Mouse (Mus musculus): ENCODE measurements around the gene 4930486L24Rik. TPM values are rescaled to one million over a fixed set of nuclear protein-coding genes. Genes with fewer than 3 reads are reported as not detected.
"Not testable (repeated sequence)": the region's sequence is repeated elsewhere in the genome, so short reads cannot be mapped to it uniquely, and the experiment has no call there.

4930486L24Rik gene
- 0.18 and 0.22 TPM in 2 replicates for polyA plus RNA-seq (2015; fragmentation: Nextera tagmentation; extraction: Ambion mirVana)

DNA sequence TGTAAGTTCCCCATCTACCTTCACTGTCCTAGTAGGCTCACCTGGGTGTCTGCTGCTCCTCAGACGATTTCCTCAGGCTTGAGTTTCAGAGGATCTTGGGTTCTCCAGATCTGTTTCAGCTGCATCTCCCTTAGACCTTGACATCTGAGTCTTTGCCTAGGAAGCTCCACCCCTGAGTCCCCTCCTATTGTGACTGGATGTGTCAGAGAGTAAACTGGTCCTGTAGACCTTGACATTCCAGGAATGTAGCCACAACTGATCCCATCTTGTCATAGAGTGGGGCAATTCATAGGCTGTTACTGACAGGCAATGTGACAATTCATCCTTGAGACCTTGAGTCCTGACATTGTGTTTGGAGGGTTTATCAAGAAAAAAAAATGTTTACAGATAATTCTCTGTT is at the start of gene 4930486L24Rik:
Gene 4930486L24Rik, minus strand, starts transcription at position 195 of the 400 bp plus-strand sequence.
- 35% methylated on average over 1 of the region's 1 CpGs for WGBS
- H3K4me1 ChIP-seq (ENCODE audit: control insufficient read depth, insufficient read depth, low read length): no peaks in the 10 kb centered on the region
- no peaks in the 10 kb centered on the region for H3K9me3 ChIP-seq (ENCODE audit: control insufficient read depth, low read length)
- H3K27me3 ChIP-seq (replicated peaks; ENCODE audit: control insufficient read depth, insufficient read depth, low read length): no peaks in the 10 kb centered on the region
- no peaks in the 10 kb centered on the region for H3K36me3 ChIP-seq (ENCODE audit: control insufficient read depth, insufficient read depth, low read length)
- H3K27ac ChIP-seq (ENCODE audit: low read length): no peak within 1 kb of the TSS
- ATAC-seq: no peak
- no peak within 1 kb of the TSS for H3K4me3 ChIP-seq (ENCODE audit: low read length)
- no peak within 1 kb of the TSS for H3K4me2 ChIP-seq (ENCODE audit: low read depth, low read length)
- H3K9ac ChIP-seq (ENCODE audit: low read depth, low read length): no peak within 1 kb of the TSS

DNA sequence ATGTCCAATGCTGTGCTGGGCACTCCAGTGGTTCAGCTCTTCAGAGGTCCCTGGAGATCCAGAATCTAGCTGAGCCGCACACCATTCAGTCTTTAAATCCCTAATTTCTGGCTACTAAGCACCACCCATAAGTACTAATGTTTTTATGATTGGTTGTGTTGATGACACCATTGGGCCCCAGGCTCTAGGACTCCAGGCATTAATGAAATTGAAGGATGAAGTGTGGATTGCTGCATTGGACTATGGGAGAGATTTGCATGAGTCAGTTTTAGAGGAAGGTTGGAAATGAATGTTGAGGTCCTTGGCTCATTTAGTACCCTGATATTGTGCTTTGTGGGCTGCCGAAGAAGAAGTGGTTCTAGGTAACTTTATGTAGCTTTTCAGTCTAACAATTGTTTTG is 40.5 kb upstream of the 4930486L24Rik start, which contains the start of gene Tpbpb:
Gene Tpbpb, minus strand, starts transcription at position 101 of the 400 bp plus-strand sequence.
- ATAC-seq; H3K4me3 ChIP-seq (ENCODE audit: low read length); H3K27me3 ChIP-seq (replicated peaks; ENCODE audit: control insufficient read depth, insufficient read depth, low read length); H3K4me1 ChIP-seq (ENCODE audit: control insufficient read depth, insufficient read depth, low read length); H3K4me2 ChIP-seq (ENCODE audit: low read depth, low read length); H3K27ac ChIP-seq (ENCODE audit: low read length); H3K9ac ChIP-seq (ENCODE audit: low read depth, low read length); H3K36me3 ChIP-seq (ENCODE audit: control insufficient read depth, insufficient read depth, low read length); H3K9me3 ChIP-seq (ENCODE audit: control insufficient read depth, low read length): not testable (repeated sequence)
- 85% methylated on average over 2 of the region's 2 CpGs for WGBS

DNA sequence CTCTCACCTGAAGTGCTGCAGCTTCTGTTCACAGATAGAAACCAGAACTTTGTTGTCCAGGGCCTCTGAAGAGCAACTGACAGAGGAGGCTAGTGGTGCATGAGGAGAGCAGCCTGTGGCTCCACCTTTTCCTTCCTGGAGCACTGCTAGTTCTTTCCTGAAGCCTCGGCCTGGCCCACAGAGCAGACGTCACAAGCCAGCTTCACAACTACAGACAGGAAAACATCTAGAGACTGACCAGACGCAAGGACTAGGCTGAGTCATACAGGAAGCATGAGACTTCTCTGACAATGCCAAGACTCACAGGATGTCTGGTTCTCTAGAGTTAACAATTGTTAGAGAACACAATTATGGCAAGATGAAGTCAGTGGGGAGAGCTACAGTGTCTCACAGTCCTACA is 33.1 kb upstream of the 4930486L24Rik start, which contains the start of gene Ctla2b:
Gene Ctla2b, minus strand, starts transcription at position 120 of the 400 bp plus-strand sequence.
- no peaks in the 10 kb centered on the region for H3K4me1 ChIP-seq (ENCODE audit: control insufficient read depth, insufficient read depth, low read length)
- WGBS: 54% methylated on average over 3 of the region's 3 CpGs
- H3K27ac ChIP-seq (ENCODE audit: low read length): no peak within 1 kb of the TSS; the same call in 1 of the 2 replicates
- H3K4me2 ChIP-seq (ENCODE audit: low read depth, low read length): no peak within 1 kb of the TSS
- ATAC-seq: peak; percentile 80
- H3K27me3 ChIP-seq (replicated peaks; ENCODE audit: control insufficient read depth, insufficient read depth, low read length): no peaks in the 10 kb centered on the region
- no peak within 1 kb of the TSS for H3K9ac ChIP-seq (ENCODE audit: low read depth, low read length)
- H3K4me3 ChIP-seq (ENCODE audit: low read length): no peak within 1 kb of the TSS
- H3K36me3 ChIP-seq (ENCODE audit: control insufficient read depth, insufficient read depth, low read length): no peaks in the 10 kb centered on the region
- no peaks in the 10 kb centered on the region for H3K9me3 ChIP-seq (ENCODE audit: control insufficient read depth, low read length)

DNA sequence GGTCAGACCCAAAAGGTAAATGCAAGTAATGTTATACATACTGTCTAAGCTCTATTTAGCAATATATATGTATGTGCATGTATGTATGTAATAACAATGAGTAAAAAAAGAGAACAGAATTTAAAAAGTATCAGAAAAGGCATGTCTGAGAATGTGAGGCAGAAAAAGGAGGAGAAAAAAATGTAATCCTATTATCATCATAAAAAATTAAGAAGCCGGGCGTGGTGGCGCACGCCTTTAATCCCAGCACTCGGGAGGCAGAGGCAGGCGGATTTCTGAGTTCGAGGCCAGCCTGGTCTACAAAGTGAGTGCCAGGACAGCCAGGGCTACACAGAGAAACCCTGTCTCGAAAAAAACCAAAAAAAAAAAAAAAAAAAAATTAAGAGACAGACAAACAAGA is 32.5 kb upstream of the 4930486L24Rik start, which contains the start of gene Gm49392:
Gene Gm49392, minus strand, starts transcription at position 101 of the 400 bp plus-strand sequence.
- ATAC-seq; H3K9me3 ChIP-seq (ENCODE audit: control insufficient read depth, low read length); H3K4me2 ChIP-seq (ENCODE audit: low read depth, low read length); H3K9ac ChIP-seq (ENCODE audit: low read depth, low read length); H3K27ac ChIP-seq (ENCODE audit: low read length); H3K36me3 ChIP-seq (ENCODE audit: control insufficient read depth, insufficient read depth, low read length); H3K27me3 ChIP-seq (replicated peaks; ENCODE audit: control insufficient read depth, insufficient read depth, low read length); H3K4me1 ChIP-seq (ENCODE audit: control insufficient read depth, insufficient read depth, low read length); H3K4me3 ChIP-seq (ENCODE audit: low read length): not testable (repeated sequence)
- 93% methylated on average over 7 of the region's 8 CpGs for WGBS

DNA sequence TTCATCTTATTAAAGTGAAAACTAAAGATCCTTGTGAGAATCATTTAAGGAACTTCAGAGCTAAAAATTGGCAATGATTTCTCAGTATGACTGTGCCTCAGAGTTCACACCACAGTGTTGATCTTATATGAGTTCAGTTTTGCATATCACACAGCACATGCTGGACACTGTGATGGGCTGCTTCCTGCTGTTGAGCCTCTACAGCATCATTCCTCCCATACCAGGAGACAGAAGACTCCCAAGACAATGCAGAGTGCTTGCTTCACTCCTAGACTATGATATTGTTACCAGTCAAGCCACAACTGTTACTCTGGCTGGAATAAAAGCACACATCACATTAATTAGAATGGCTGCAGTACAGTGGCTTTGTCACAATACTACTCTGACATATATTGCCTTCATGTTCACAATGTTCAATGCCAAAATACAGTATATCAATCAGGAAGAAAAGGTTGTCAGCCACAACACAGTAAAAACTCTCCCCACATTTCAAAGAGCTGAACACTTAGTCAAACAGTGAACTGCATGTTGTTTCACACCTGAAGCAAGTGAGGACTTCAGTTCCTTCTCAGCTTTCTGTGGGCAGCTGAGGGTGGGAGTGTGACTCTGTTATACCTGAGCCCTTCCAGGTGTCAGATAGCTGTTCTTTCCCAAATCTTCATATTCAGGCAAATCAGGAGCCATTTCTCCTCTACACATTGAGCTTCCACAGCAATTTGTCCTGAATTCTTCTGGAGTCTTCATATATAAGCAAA is 31.3 kb upstream of the 4930486L24Rik start:
- no peak overlapping the region for H3K4me2 ChIP-seq (ENCODE audit: low read depth, low read length)
- no peaks in the 10 kb centered on the region for H3K36me3 ChIP-seq (ENCODE audit: control insufficient read depth, insufficient read depth, low read length)
- H3K27me3 ChIP-seq (replicated peaks; ENCODE audit: control insufficient read depth, insufficient read depth, low read length): no peaks in the 10 kb centered on the region
- no peak overlapping the region for H3K27ac ChIP-seq (ENCODE audit: low read length)
- no peaks in the 10 kb centered on the region for H3K9me3 ChIP-seq (ENCODE audit: control insufficient read depth, low read length)
- H3K9ac ChIP-seq (ENCODE audit: low read depth, low read length): no peak overlapping the region
- H3K4me1 ChIP-seq (ENCODE audit: control insufficient read depth, insufficient read depth, low read length): no peaks in the 10 kb centered on the region
- H3K4me3 ChIP-seq (ENCODE audit: low read length): no peak overlapping the region
- no peak for ATAC-seq

DNA sequence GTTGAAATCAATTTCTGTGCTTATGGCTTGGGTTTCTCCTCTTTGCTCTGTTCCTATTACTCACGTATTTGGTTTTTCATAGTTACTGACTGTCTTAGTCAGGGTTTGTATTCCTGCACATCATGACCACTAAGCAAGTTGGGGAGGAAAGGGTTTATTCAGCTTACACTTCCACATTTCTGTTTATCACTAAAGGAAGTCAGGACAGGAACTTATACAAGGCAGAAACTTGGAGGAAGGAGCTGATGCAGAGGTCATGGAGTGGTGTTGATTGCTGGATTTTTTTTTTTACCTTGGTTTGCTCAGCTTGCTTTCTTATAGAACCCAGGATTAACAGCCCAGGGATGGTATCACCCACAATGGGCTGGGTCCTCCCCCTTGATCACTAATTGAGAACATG is 28.0 kb upstream of the 4930486L24Rik start:
- no peaks in the 10 kb centered on the region for H3K4me1 ChIP-seq (ENCODE audit: control insufficient read depth, insufficient read depth, low read length)
- H3K9me3 ChIP-seq (ENCODE audit: control insufficient read depth, low read length): no peaks in the 10 kb centered on the region
- H3K4me3 ChIP-seq (ENCODE audit: low read length): no peak overlapping the region
- WGBS: 79% methylated on average over 1 of the region's 1 CpGs
- ATAC-seq: no peak
- no peaks in the 10 kb centered on the region for H3K36me3 ChIP-seq (ENCODE audit: control insufficient read depth, insufficient read depth, low read length)
- no peak overlapping the region for H3K27ac ChIP-seq (ENCODE audit: low read length)
- no peaks in the 10 kb centered on the region for H3K27me3 ChIP-seq (replicated peaks; ENCODE audit: control insufficient read depth, insufficient read depth, low read length)
- no peak overlapping the region for H3K9ac ChIP-seq (ENCODE audit: low read depth, low read length)
- H3K4me2 ChIP-seq (ENCODE audit: low read depth, low read length): no peak overlapping the region

DNA sequence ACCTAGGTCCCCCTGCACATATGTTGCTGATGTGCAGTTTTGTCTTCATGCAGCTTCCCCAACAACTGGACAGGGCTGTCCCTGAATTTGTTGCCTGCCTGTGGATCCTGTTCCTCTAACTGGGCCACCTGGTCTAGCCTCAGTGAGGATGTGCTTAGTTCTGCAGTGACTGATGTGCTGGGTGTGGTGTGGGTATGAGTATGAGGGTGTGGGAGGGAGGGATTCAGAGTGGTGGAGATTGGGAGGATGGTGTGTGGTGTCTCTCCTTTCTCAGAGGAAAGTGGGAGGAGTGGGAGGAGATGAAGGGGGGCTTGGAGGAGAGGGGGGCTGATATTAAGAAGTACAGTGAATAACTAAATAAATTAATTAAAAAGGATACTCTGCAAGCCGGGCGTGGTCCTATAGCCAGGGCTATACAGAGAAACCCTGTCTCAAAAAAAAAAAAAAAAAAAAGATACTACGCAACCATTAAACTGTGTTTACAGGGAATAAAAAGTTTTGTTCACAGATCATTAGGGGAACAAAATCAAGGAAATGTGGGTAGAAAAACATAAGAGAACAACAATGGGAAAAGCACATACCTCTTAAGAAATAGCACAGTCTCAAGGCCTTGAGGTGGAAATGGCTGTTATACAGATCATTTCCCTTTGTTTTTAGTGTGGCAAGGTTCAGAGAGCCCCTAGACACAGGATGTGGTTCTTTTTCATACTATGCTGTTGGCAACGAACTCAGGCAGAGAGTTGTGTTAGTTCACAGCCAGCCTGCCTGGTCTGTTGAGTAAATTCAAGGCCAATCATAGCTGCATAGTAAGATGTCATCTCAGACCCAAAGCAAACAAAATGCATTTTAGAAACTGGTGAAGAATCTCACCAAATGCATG is 15.8 kb downstream of the 4930486L24Rik start:
- H3K4me1 ChIP-seq (ENCODE audit: control insufficient read depth, insufficient read depth, low read length): no peaks in the 10 kb centered on the region
- no peaks in the 10 kb centered on the region for H3K9me3 ChIP-seq (ENCODE audit: control insufficient read depth, low read length)
- H3K9ac ChIP-seq (ENCODE audit: low read depth, low read length): no peak overlapping the region
- ATAC-seq: no peak
- H3K27ac ChIP-seq (ENCODE audit: low read length): no peak overlapping the region
- no peak overlapping the region for H3K4me2 ChIP-seq (ENCODE audit: low read depth, low read length)
- H3K36me3 ChIP-seq (ENCODE audit: control insufficient read depth, insufficient read depth, low read length): no peaks in the 10 kb centered on the region
- no peak overlapping the region for H3K4me3 ChIP-seq (ENCODE audit: low read length)
- 77% methylated on average over 4 of the region's 4 CpGs for WGBS
- H3K27me3 ChIP-seq (replicated peaks; ENCODE audit: control insufficient read depth, insufficient read depth, low read length): no peaks in the 10 kb centered on the region

DNA sequence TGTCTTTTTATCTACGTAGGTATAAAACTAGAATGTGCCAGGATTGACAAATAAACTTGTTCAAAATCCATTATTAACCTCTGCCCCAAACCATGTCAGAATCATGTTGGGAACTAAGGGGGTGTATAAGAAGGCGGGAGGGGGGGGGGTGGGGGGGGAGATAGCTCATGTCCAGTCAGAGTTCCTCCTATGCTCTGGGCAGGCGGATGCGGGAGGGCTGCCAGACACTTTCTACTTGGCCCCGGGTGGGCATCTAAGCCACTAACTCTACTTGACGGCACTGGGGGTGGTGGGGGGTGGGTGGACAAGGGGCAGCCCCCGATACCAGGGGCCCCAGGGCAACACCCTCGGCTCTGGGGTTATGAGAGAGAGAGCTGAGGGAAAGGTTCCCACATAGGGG is 21.1 kb downstream of the 4930486L24Rik start:
- no peaks in the 10 kb centered on the region for H3K9me3 ChIP-seq (ENCODE audit: control insufficient read depth, low read length)
- H3K4me1 ChIP-seq (ENCODE audit: control insufficient read depth, insufficient read depth, low read length): no peaks in the 10 kb centered on the region
- no peak overlapping the region for H3K4me2 ChIP-seq (ENCODE audit: low read depth, low read length)
- no peak overlapping the region for H3K27ac ChIP-seq (ENCODE audit: low read length)
- no peaks in the 10 kb centered on the region for H3K36me3 ChIP-seq (ENCODE audit: control insufficient read depth, insufficient read depth, low read length)
- no peak for ATAC-seq
- H3K27me3 ChIP-seq (replicated peaks; ENCODE audit: control insufficient read depth, insufficient read depth, low read length): no peaks in the 10 kb centered on the region
- no peak overlapping the region for H3K9ac ChIP-seq (ENCODE audit: low read depth, low read length)
- WGBS: 80% methylated on average over 8 of the region's 8 CpGs
- H3K4me3 ChIP-seq (ENCODE audit: low read length): no peak overlapping the region

DNA sequence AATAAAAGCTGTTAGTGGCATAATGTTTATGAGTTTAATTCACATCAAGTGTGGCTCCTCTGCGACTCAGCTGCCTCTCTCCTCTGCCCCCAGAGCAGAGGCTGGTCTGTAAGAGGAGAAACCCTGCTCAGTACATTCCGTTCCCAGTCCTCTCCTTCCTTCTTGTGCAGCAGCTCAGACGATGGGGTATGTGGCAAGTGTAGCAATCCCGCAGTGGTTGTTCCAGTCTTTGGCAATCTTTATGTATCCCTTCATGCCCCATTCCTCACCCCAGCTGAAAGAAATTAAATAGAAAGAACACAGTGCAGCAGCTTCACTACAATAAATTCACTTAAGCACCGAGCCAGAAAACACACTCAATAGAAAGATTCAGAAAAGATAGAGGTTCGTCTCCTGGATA is 21.6 kb downstream of the 4930486L24Rik start:
- H3K36me3 ChIP-seq (ENCODE audit: control insufficient read depth, insufficient read depth, low read length): no peaks in the 10 kb centered on the region
- no peaks in the 10 kb centered on the region for H3K9me3 ChIP-seq (ENCODE audit: control insufficient read depth, low read length)
- H3K4me3 ChIP-seq (ENCODE audit: low read length): no peak overlapping the region
- WGBS: 66% methylated on average over 6 of the region's 6 CpGs
- H3K9ac ChIP-seq (ENCODE audit: low read depth, low read length): no peak overlapping the region
- H3K27ac ChIP-seq (ENCODE audit: low read length): no peak overlapping the region
- no peaks in the 10 kb centered on the region for H3K27me3 ChIP-seq (replicated peaks; ENCODE audit: control insufficient read depth, insufficient read depth, low read length)
- no peak for ATAC-seq
- H3K4me2 ChIP-seq (ENCODE audit: low read depth, low read length): no peak overlapping the region
- H3K4me1 ChIP-seq (ENCODE audit: control insufficient read depth, insufficient read depth, low read length): no peaks in the 10 kb centered on the region
